Mouse (Mus musculus): ENCODE measurements at regions not wholly inside any gene's neighbourhood (a gene's known extent, or its start where the extent isn't known, plus 50 kb on each side); places are given as distances from the start of the nearest gene placed in this dataset.

DNA sequence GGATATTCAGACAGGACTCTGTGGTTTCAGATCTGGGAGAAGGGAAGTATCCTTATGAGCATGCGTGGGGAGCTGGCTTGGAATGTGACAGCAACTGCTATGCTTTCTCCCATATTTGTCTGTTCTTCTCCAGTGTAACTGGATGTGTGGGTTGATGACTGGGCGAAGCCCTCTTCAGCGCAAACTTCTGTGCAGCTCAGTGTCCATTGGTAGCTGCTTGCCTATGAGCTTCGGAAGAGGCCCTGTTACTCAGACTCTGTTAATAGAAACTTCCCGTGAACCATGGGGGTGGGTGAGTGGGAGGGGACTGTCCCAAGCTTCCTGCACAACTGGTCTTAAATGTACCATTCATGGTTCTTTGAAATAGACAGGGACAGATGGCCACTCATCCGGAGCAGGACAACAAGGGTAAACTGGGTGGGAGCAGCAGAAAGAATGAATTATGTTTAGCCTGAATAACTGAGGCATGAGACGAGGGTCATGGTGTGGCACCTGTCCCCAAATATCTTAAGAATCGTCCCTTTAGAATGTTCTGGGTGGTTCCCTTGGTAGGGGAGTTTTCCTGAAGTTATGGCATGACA is 141.1 kb upstream of the Plxnc1 start:
- no peak for DNase-seq

DNA sequence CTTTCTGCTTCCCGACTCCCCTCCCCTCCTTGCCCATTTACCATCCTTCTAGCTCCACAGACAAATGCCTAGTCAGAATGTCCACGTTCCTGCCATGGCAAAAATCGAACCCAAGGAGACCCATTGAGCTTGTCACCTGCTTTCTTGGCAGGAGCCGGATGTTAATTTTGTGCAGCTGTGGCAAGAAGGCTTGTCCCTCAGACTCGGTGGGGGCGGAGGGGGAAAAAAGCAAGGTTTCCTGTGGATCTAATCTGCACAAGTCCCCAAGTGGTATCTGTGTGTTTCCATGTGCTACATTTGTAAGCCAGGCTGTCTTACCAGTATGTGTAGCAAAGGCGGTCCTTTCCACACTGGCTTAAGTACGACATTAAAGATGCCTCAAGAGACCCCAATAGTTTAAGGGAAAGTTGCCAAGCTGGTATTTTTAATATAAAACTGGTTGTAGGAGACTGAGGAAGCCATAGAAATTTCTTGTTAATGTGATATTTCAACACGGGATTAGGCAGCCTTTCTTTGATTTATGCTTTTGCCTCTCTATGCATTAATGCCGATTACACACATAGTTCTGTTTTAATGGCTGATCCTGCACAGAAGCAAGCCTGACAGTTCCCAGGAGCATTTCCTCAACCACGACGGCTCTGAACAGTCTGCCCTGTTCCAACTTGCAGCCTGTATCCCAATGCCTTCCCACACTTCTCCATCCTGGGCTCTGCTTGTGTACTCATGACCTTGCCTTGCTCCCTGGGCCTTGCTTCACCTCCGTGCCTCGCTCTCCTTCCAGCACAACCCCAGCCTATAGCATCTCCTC is 138.9 kb upstream of the Plxnc1 start:
- DNase-seq, result no peak

DNA sequence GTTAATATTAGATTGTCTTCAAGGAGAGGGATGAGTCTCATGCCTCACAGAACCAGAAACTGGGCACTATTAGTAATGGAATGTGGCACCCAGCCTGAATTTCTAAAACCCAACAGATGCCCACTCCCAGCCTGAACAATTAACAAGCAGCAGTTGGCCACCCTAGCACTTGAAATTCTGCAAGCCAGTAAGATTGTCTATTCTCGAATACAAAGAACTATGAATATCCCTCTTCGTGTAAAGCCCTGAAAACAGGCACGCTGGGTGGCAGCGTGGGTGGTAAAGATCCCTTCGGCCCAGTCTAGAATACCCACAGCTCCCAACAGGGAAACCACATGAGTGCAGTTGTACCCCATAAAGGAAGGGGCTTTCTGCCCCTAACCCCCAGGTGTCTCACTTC is 138.0 kb upstream of the Plxnc1 start:
- DNase-seq, result peak; percentile 46

DNA sequence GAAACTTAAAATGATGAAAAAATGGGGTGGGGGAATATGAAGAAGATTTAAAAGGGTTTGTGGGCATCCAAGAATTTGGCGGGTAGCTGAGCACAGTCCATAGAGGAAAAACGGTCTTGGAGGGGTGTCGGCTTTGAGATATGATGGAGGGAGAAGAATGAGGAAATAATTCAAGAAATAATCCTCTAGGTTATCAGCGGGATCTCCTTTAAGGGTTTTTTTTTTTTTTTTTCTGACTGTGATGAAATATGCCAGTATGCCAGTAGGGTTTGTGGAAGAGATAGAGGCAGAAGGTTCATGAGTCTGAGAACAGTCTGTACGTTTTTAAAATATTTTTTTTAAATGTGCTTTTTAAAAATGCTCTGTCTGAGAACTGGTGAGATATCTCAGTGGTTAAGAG is 135.3 kb upstream of the Plxnc1 start:
- no peak for DNase-seq

DNA sequence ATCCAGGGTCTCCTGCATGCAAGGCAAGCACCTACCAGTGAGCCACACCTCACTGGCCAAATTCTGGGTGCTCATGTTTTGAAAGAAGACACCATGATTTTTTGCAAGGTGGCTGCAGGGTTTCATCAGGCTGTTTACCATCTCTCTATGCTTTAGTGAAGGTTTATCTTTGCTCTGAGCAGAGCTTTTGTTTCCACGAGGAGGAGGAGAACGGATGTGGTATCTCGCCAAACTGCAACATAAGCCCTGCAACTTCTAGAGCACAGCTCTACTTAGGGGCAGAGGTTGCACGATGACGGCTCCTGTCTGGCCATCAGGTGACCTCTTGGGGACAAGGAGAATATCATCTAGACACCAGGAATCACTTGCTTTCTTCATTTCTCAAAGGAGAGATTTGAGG is 131.8 kb upstream of the Plxnc1 start:
- DNase-seq, result no peak

DNA sequence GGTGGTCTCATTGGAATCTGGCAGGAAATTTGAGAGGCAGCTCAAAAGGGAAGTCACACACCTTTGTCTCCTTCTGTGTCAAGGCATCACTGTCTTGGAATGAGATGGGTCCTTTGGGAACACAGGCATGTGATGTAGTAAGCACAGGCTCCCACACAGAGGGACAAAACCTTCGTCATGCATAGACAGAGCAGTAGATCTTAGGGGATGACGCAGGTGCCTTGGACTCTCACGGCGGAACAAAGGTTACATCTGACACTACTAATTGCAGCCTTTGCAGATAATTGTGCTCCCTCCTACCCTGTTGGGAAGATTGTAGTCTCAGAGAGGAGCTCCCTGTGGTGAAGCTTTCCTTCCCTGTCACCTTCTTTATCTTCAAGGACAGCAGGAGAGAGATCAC is 131.3 kb upstream of the Plxnc1 start:
- no peak for DNase-seq

DNA sequence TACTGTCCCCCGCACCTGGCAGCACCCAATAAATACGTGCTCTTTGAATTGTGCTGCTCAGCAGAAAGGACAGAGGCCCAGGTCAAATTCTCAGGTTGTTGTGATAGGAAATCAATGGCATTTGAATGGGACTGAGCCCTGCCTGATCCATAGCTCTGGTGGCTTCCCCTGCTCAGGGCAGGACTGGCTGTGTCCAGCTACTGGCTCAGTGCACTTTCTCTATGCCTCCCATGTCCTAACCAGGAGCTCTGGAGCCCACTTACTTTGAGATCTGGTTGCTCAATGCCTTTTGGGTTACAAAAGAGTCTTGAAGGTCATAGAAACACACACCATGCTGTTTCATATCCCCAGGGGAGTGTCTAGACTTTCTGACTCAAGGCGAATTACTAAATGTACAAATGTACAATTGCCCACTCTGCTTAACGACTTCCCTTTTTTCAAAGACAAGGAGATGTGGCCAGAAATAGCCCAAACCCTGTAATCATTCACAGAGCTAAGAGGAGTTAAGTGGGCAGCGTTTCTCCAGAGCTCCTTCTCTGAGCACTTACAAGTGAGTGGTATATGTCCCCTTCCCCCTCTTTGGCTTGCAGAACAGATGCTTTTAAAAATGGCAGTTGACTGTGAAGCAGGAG is 130.4 kb upstream of the Plxnc1 start:
- DNase-seq, result no peak

DNA sequence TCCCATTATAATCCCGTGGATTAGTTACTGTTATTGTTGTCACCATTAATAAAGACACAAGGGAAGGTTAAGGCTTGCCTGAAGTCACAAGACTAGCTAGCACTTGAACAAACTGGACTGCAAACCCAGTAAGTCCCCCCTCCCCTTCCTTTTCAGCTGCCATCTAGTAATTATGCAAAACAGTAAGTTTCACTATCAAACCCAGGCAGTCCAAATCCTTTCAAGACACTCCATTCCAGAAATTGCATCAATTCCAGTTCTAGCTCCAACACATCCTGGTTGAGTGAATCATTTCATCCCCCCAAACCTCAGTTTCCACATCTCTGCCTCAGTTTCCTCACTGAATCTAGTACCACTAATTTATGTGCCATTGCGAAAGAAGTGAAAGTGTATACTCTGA is 129.7 kb upstream of the Plxnc1 start:
- no peak for DNase-seq

DNA sequence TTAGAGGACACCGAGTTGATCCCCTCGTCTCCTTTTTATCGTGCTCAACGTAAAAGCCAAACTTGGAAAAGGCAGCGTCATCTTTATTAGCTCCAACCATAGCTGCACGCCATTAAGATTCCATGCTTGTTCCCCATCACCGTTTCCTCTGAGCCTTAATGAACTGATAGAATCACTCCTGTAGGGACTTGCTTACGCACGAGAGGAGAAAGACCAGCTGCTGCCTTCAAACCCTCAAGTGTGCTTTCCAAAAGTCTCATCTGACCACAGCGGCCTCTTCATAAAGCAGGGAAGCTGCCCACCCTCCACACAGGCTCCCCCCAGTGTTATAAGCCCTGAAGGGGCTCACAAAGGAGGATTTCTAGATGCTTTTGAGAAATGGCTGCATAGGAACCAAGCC is 123.3 kb upstream of the Plxnc1 start:
- DNase-seq, result no peak

DNA sequence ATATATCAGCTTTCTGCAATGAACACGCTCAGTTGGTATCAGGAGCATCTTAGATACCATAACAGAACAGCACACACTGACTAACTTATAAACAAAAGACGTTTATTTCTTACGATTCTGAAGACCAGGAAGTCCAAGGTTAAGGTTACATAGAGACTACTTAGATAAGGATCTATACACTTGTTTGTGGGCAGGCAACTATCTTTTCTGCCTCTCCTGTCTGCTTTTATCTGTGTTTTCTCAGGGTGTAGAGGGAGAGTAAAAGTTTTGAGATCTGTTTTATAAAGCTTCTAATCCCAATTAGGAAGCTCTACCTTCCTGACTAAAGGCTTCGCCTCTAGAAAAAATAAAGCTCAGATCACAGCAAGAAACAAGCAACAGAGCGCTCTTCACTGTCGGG is 122.1 kb upstream of the Plxnc1 start:
- DNase-seq, result no peak

DNA sequence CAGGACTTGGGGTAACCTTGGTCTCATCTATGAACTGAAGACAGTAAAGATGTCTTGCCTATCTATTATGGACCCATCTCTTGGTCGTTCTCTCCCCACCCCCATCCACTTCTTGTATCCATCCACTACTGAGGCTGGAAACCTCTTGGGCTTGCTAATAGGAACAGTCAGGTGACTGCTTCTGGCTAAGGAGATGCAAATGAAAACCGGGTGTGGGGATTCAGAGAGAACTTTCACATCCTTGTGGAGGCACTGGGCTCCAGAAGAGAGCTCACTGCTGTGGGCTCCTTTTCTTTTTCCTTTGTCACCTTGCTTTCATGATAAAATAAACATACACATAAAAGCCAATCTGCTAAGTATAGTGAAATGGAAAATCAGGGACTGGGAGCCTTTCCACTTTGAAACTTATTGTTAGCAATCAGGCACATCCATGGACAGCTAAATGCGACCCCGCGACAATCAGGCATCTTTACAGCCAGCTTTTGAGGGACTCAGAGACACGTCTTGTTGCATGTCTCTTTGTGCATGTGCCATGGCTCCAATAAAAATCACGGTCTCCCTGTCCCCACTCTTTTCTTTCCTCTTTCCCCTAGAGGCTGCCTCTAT is 115.0 kb upstream of the Plxnc1 start:
- no peak for DNase-seq

DNA sequence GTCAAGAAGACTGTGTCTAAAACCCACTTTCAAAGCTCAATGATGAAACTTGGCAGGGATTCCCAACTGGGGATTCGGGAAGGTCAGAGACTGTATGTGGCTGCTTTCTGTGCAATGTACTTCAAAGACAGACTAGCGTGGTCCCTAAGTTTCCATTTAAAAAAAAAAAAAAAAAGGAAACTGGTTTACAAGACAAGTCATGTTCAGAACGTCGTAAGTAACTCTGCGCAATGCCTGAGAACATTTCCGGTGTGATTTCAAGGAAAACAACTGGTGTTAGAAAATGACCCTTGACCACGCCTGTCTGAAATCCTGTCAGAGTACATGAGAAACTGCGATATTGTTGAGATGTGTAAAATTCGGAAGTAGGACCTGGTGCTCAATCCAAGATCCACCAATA is 114.4 kb upstream of the Plxnc1 start:
- DNase-seq, result no peak

DNA sequence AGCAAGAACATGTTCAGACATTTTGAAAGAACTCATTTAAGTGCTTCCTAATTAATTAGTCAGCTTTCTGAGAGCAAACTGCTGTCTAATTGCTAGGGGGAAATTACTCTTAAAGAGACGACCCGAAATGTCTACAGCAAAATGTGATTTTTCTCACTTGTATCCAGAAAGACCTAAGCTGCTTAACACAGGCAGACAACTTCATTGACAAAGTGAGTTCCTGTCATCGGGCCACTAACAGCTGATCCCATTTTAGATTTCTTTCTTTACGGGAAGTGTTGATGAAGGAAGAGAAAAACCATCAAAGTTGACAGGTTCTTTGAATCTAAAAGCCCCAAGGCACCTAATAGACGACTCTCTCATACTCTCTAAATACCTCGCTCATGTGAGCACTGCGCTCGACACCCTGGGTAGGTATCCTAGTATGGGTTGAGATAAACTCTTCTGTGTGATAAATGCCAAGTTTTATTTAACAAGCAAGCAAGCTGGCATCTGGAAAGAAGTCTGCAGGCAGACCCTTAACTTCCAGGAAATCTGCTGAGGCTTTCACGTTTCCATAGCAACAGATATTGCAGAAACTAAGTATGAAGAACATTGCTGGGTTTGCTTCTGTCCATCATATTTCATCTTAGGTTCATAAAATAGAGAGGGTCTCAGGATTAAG is 112.5 kb upstream of the Plxnc1 start:
- no peak for DNase-seq

DNA sequence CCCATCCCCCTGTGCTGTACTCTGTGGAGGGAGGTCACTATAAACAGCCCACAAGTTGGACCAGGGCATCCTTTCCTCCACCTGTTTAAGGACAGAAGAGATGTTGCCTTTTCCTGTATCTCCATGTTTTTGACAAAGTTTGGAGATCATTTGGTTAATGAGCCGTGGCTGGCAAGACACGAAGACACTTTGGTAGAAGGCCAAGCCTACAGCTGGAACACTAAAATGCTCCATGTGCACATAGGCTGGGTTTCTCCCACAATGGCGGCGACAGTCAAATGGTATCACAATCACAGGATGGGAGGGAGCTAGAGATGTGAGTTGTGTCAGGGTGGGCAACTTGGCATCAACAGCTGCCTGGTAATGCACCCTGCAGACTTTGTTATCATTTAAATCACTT is 111.9 kb upstream of the Plxnc1 start:
- DNase-seq, result no peak

DNA sequence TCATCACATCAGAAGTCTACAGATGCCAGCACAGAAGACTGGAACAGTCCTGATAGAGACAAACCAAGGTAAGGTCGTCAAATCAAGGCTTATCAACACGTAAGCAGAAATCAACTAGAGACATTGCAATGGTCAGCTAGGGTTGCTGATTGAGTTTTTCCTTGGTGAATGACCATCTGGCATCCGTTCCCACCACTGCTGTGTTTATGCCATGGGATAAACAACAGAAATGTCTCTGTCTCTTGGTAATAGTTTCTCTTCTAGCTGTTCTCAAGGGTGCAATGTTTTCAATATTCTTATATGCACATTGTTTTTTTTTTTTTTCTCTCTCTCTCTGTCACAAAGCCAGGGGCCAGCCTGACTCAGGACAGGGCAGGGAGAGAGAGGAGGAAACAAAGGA is 110.2 kb upstream of the Plxnc1 start:
- DNase-seq, result no peak

DNA sequence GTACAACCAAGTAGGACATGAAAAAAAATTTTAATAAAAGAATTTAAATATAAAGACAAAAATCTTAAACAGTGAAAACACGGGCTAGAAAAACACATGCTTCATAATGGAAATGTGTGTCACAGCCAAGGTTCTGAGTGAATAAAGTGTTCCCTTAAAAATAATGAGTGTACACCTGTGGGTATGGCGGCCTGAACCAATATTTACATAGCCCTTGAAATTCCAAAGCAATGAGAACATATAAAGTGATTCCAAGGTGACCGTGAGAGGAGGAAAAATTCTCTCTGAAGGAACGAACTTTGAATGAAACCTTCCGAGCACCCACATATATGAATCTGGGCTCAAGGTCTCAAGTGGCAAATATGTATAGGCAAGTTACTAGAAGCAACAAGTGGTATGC is 104.2 kb upstream of the Plxnc1 start:
- no peak for DNase-seq

DNA sequence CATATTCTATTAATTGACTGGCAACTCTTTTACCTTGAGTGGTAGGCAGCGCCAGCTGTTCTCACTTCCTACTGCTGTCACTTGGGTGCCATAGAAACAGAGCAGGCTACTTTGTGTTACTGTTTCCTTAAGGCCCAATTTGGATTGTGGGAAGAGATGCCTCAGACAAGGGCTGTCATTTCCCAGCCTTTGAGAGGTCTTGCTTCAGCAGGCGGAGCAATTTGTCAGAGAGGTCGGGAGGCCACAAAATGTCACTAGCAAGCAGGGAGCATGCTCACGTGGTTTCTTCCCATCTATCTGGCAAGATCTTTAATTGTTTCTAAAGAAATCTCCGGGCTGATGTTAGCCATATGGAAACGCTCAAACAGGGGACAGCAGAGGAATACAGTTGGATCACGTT is 99.3 kb upstream of the Plxnc1 start:
- peak; percentile 41 for DNase-seq

DNA sequence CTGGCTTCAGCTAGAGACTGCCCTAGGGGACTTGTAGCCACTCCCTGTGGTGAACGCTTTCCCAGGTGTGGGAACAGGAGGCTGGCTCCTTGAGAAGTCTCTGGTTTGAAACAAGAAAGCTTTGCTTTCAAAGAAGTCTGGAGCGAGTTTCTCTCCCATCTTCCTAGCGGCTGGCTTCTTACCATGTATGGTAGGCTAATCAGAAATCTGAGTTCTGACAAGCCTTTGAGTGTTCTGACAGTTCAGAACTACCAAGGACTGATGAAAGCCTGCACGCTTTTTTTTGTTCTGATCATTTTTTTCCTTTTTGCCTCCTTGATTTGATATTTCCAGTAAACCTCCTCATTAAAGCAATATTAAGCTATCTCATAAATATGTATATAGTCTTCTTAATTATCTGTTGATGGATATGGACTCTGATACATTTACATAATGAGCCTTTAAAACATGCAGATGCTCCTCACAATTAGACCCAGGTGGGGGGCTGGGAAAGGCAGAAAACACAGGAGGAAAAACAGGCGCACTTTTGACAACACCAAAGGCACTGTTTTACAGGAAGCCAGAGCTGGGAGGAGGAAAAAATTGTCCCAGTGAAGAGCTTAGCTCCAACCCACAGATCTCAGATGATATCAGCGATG is 95.7 kb upstream of the Plxnc1 start:
- DNase-seq, result no peak

DNA sequence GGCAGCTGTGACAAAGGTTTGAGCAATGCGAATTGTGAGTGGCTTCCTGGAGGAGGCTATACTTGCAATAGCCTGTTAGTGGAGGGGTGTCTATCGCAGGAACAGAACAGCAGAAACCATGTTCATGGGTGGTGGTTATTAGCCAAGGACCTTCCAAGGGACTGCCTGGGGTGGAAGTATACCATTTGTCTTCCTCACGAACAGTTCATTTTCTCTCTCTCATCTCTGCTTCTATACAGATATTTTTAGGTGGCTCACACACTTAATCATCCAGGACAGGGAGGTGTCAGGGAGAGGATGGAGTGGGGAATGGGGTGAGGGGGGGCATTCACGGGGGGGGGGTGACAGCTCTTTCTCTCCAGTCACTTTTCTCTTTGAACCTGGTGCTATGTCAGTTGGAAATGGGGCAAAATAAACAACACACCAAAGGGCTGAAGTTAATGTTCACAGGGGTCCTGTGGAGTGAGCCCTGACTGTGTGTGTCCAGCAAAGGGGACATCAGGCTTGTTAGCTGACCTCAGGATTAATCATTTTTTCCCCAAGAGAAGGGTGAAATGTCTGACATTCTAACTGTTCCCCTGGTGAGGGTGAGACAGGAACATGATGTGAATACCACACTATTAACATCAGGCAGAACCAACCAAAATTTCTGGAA is 91.5 kb upstream of the Plxnc1 start:
- no peak for DNase-seq

DNA sequence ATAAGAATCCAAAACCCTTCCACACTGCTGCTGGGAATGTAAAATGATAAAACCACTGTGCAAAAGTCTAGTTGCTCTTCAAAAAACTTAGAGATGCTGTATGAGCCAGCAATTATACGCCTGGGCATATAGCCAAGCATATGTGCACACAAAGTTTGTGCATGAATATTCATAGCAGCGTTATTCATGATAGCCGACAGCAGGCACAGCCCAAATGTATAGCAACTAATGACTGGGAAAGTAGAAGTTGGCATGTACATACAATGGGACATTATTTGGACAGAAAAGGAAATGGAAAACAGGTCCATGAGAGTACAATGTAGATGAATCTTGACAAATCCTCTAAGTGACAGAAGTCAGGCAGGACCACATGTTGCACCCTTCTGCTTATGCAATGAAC is 90.7 kb upstream of the Plxnc1 start:
- peak; percentile 52 for DNase-seq

DNA sequence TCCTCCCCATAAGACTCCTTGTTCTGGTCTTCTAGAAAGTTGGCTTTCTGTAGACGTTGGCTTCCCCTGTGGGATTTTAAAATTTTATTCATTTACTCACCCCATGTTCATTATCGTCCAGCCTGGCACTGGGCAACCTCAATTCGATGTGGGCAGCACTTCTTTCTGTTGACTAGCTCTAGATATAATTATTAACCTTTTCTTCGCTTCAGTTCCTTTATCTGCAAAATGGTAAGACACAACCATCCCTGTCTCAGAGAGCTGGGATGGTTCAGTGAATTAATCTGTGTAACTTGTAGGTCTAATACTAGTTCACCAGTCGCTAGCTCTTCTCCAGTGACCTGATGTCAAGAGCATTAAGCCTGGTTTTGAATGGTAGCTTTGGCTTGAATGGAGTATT is 89.9 kb upstream of the Plxnc1 start:
- DNase-seq, result no peak
